Mouse (Mus musculus): ENCODE results near the gene Comtd1.

Comtd1 gene

GRCm38 (mm10) chr14:21806631-21807160 lies 42.1 kb downstream of the Comtd1 start:
- no peak for DNase-seq (ENCODE audit: low spot score in 2 of 2)

GRCm38 (mm10) chr14:21806203-21806602 lies 42.6 kb downstream of the Comtd1 start:
- DNase-seq (ENCODE audit: low spot score in 2 of 2): no peak

GRCm38 (mm10) chr14:21802543-21803206 lies 46.1 kb downstream of the Comtd1 start:
- no peak for DNase-seq (ENCODE audit: low spot score in 2 of 2)

- no peak for DNase-seq (ENCODE audit: low spot score in 2 of 2)
These were observed 47.2 kb downstream of the Comtd1 start for GRCm38 (mm10) chr14:21801624-21802023.

GRCm38 (mm10) chr14:21800641-21801040 lies 48.1 kb downstream of the Comtd1 start:
- no peak for DNase-seq (ENCODE audit: low spot score in 2 of 2)
